Mouse (Mus musculus): Measurements from ENCODE around the gene Trak2.
"Not testable (repeated sequence)": the region's sequence is repeated elsewhere in the genome, so short reads cannot be mapped to it uniquely, and the experiment has no call there.

Gene Trak2

GRCm38 (mm10) chr1:58885646-58886045 is 87.6 kb downstream of the Trak2 start:
- DNase-seq, result no peak

DNA sequence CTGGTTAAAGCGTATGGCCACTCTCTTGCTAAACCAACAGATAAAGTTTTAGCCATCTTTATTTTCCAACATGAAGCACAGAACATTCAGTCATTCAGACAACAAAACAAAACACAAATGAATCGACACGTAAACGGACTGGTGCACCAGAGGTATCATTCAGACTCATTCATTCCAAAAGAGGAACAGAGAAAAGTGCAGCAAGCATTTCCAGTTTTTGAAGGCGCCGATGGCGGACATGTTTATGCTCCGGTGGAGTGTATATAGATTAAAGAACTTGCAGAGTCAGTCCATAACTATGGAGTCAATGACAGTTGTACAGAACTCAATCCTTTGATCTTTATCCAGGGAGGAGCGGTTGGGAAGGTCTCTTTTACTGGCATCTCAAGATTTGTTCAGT is 90.0 kb downstream of the Trak2 start:
- DNase-seq, result not testable (repeated sequence)

GRCm38 (mm10) chr1:58879291-58879690 is 93.9 kb downstream of the Trak2 start:
- DNase-seq, result not testable (repeated sequence)

GRCm38 (mm10) chr1:58876500-58876899 is 96.7 kb downstream of the Trak2 start:
- DNase-seq, result not testable (repeated sequence)

- DNase-seq, result not testable (repeated sequence)
These were observed 112.6 kb downstream of the Trak2 start for GRCm38 (mm10) chr1:58860586-58860985.

DNA sequence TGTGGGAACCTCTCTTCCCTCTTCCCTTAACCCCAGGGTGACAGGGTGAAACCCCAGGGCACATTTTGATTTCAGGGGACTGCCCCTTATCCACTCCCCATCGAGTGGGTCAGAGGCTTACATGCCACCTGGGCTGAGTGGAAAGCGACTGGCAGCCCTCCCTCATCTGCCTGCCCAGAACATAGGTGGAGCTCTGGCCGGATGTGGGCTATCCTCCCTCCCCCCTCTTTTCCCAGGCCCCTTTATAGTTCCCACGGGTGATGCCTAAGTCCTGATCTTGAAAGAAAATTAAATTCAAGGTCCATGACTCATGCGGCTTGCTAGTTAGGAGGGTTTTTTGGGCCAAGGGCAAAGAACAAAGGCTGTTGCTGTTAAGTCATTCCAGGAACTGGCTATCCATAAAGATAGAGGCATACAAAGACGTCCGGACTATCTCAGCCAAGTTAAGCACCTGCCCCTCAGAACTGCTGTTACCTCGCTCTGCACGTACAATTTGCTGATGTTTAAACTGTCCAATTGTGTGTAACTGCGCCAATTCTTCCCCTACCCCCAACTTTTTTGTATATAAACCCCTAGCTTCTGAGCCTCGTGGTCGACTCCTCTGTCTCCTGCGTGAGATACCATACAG is 113.4 kb downstream of the Trak2 start:
- not testable (repeated sequence) for DNase-seq

DNA sequence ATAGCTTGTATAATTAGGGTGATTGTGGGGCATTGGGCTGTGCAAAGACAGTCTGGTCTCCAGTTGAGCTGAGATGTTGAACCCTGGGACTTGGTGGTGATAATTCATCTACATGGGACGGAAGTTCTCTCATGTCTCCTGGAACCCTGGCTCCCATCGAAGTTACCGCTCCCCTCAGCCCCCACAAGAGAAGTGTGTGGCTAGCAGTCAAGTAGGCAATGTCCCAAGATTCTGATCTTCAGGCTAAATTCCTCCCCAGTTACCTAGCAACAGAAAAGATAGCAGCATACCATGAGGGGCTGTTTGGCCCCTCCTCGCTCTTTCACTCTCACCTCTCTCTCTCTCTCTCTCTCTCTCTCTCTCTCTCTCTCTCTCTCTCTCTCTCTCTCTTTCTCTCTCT is 114.1 kb downstream of the Trak2 start:
- DNase-seq, result not testable (repeated sequence)

DNA sequence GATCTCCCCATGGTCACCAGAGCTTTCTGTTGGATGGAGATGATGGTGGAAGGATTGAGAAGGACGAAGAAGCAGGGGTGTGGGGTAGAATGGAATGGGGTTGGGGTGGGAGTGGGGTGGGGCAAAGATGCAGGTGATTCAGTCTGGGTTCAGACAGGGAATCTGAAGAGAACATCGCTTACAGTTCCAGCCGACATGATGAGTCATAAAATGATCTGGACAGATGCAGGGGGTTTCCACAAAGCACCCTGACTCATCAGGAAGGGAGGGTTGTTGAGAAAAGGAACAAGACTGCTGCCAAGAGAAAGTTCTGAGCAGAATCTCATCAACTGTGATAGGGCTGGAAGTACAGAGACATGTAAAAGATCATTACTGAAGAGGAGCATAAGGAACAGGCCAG is 116.4 kb downstream of the Trak2 start:
- not testable (repeated sequence) for DNase-seq

Measured in cerebellum, adult 18-20 months (tissue).